Mouse (Mus musculus) heart, postnatal 0 days (tissue): ENCODE measurements around the gene Wdr59. TPM values are rescaled to one million over a fixed set of nuclear protein-coding genes. Genes with fewer than 3 reads are reported as not detected.
"Not testable (repeated sequence)": the region's sequence is repeated elsewhere in the genome, so short reads cannot be mapped to it uniquely, and the experiment has no call there.

Experiments used
- ATAC-seq: fragments of 200-750 bp; cut with Nextera tagmentation; 2 replicates; pipeline ENCODE4 v1.8.0; 2017; ENCODE audit warnings: low read depth, moderate number of reproducible peaks, moderate library complexity; ENCODE audit not compliant: insufficient read depth
- DNase-seq: peaks from one replicate; pipeline ENCODE4 v3.0.0-alpha.2; 2016; ENCODE audit warnings: low spot score
- H3K27ac ChIP-seq: fragments of 300-500 bp; sonication (generic); 2 replicates; pipeline ENCODE4 v1.5.1; 2014; ENCODE audit warnings: low read depth, mild to moderate bottlenecking
- H3K27me3 ChIP-seq: fragments of 300-500 bp; sonication (generic); 2 replicates; pipeline ENCODE4 v1.6.1; 2014; ENCODE audit warnings: low read length, mixed read lengths; ENCODE audit not compliant: control insufficient read depth, insufficient read depth
- H3K36me3 ChIP-seq: fragments of 300-500 bp; sonication (generic); replicated peaks from 2 replicates; pipeline ENCODE4 v1.6.1; 2014; ENCODE audit warnings: low read length, mixed read lengths; ENCODE audit not compliant: control insufficient read depth, insufficient read depth
- H3K4me1 ChIP-seq: fragments of 300-500 bp; sonication (generic); 2 replicates; pipeline ENCODE4 v1.6.1; 2014; ENCODE audit warnings: antibody characterized with exemption; ENCODE audit not compliant: control insufficient read depth, insufficient read depth
- H3K4me2 ChIP-seq: fragments of 300-500 bp; sonication (generic); 2 replicates; pipeline ENCODE4 v1.6.1; 2014; ENCODE audit warnings: low read depth, mild to moderate bottlenecking, low read length, moderate library complexity
- H3K4me3 ChIP-seq: fragments of 300-500 bp; sonication (generic); 2 replicates; pipeline ENCODE4 v1.5.1; 2014; ENCODE audit warnings: low read depth, low read length
- H3K9ac ChIP-seq: fragments of 300-500 bp; sonication (generic); replicated peaks from 2 replicates; pipeline ENCODE4 v1.6.1; 2014; ENCODE audit warnings: low read depth, low read length, mixed read lengths
- H3K9me3 ChIP-seq: fragments of 300-500 bp; sonication (generic); replicated peaks from 2 replicates; pipeline ENCODE4 v1.6.1; 2016; ENCODE audit warnings: low read length; ENCODE audit not compliant: control insufficient read depth
- CTCF ChIP-seq: IDR thresholded peaks from 2 replicates; pipeline ENCODE4 v1.5.1; 2016; ENCODE audit warnings: antibody characterized with exemption, control low read depth, low read depth
- EP300 ChIP-seq: IDR thresholded peaks from 2 replicates; pipeline ENCODE4 v1.6.1; 2016; ENCODE audit warnings: antibody characterized with exemption, low read depth
- WGBS: fragments of 180-500 bp; shearing (Covaris S2); extraction: QIAGEN DNeasy Blood & Tissue Kit; methylation state at CpG from one replicate; pipeline ENCODE4 v1.1.7; 2014; 5-methylcytosine and 5-hydroxymethylcytosine counted together
- polyA plus RNA-seq: library from polyadenylated mRNA; unstranded; fragments of >200 nt; fragmentation: Nextera tagmentation; extraction: Ambion mirVana; gene quantifications from 2 replicates; pipeline ENCODE4 v1.2.1, GENCODE M21; 2015
- total RNA-seq: library from RNA; depleted of rRNA; stranded (reverse); fragments of >200 nt; gene quantifications from 2 replicates; pipeline ENCODE4 v1.2.3, GENCODE M21; 2014; ENCODE audit warnings: low replicate concordance

Gene Wdr59
- total and polyA plus RNA-seq, 2 experiments from 2014 or later: 2.3 to 6.5 TPM

DNA sequence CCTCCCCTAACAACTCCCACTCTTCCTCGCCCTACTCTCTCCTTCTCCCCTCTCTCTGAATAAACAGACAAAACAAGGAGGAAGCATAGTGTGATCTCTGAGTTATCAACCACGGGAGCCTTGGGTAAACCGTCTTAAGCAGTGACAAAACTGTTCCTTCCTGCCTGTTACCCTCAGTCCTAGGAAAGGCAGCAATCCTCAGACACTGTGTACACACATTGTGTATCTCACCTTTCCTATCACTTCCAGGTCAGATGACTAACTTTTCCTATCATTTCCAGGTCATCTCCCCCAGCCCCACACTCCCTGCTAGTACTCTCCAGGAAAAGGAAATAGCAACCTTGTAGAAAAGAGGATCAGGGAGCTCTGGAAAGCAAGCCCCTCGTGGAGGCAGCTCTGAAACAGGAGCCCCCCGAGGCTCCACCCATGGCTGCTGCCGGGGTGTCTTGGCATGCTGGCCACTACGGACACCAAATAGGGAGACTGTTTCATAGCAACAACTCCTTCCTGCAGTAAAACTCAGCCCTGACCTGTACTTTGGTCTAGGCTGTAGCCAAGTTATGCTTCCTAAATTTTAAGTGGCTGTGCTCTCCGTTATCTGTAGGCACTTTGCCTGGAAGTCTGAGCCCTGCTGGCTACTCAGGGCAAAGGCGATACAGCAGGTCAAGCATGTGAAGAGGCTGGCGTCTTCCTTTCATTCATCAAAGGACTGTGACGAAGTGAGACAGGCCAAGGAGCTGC, 20.0 kb downstream of the Wdr59 start:
- DNase-seq (peak; percentile 23), ATAC-seq (peak; percentile 58)
- no peak overlapping the region for H3K9ac ChIP-seq
- TF ChIP-seq EP300: no peak
- no peak for TF ChIP-seq CTCF
- H3K27ac ChIP-seq: no peak overlapping the region
- H3K4me1 ChIP-seq: peaks cover 11% of the 10 kb centered on the region
- 29% methylated on average over 11 of the region's 11 CpGs for WGBS
- H3K4me3 ChIP-seq: no peak overlapping the region
- H3K36me3 ChIP-seq: peaks cover 30% of the 10 kb centered on the region
- H3K4me2 ChIP-seq: peak overlapping the region; percentile 20; the same call in 1 of the 2 replicates
- no peaks in the 10 kb centered on the region for H3K9me3 ChIP-seq
- no peaks in the 10 kb centered on the region for H3K27me3 ChIP-seq

DNA sequence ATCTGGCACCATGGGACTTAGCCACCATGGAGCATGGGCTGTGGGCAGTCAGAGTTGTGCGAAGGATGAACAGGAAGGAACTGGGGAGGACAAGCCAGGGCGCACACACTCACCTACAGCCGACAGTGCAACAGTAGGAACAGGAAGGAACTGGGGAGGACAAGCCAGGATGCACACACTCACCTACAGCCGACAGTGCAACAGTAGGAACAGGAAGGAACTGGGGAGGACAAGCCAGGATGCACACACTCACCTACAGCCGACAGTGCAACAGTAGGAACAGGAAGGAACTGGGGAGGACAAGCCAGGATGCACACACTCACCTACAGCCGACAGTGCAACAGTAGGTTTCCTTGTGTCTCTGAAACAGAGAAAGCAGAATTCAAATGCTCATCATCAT, 23.6 kb downstream of the Wdr59 start:
- DNase-seq, ATAC-seq: not testable (repeated sequence)
- WGBS: 85% methylated on average over 4 of the region's 6 CpGs

GRCm38 (mm10) chr8:111496326-111496725, 25.6 kb downstream of the Wdr59 start:
- Histone ChIP-seq H3K4me2 (no peak overlapping the region), H3K4me3 (no peak overlapping the region), H3K4me1 (no peaks in the 10 kb centered on the region), H3K9ac (no peak overlapping the region), H3K27me3 (no peaks in the 10 kb centered on the region), H3K9me3 (no peaks in the 10 kb centered on the region), H3K36me3 (peaks cover 34% of the 10 kb centered on the region), H3K27ac (peak overlapping the region; percentile 63)
- 75% methylated on average over 7 of the region's 7 CpGs for WGBS
- TF ChIP-seq EP300 (no peak), CTCF (no peak)
- ATAC-seq (peak; percentile 66; the same call in 1 of the 2 replicates), DNase-seq (no peak)

More for the DNA sequence above, 23.6 kb downstream of the Wdr59 start:
- not testable (repeated sequence) for H3K9ac ChIP-seq, H3K4me3 ChIP-seq, H3K27ac ChIP-seq, H3K9me3 ChIP-seq, H3K27me3 ChIP-seq, H3K4me2 ChIP-seq
- peaks cover 11% of the 10 kb centered on the region for H3K4me1 ChIP-seq
- H3K36me3 ChIP-seq: peaks cover 34% of the 10 kb centered on the region

DNA sequence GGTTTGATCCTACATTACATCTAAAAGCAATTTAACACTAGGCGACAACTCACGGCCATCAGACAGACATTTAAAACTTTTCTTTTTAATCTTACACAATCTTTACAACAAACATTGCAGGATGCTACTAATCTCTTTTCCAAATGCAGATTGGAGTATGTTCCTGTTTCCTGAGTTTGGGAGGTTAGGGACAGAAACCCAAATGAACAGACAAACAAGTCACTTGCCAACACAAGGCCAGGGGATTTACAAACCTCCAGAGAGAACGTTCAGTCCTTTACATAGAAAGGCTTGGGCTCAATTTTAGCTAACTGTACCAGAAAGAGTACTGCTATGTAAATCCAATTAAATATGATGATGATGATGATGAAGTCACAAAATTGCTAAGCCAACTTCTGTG, 28.7 kb downstream of the Wdr59 start:
- no peak overlapping the region for H3K9ac ChIP-seq
- H3K27me3 ChIP-seq: no peaks in the 10 kb centered on the region
- no peak for ATAC-seq
- DNase-seq: no peak
- TF ChIP-seq CTCF (no peak), EP300 (no peak)
- no peak overlapping the region for H3K4me3 ChIP-seq
- WGBS: 76% methylated on average over 3 of the region's 3 CpGs
- peaks cover 18% of the 10 kb centered on the region for H3K36me3 ChIP-seq
- no peaks in the 10 kb centered on the region for H3K4me1 ChIP-seq
- peak overlapping the region; percentile 5 for H3K27ac ChIP-seq
- H3K9me3 ChIP-seq: no peaks in the 10 kb centered on the region
- H3K4me2 ChIP-seq: no peak overlapping the region

DNA sequence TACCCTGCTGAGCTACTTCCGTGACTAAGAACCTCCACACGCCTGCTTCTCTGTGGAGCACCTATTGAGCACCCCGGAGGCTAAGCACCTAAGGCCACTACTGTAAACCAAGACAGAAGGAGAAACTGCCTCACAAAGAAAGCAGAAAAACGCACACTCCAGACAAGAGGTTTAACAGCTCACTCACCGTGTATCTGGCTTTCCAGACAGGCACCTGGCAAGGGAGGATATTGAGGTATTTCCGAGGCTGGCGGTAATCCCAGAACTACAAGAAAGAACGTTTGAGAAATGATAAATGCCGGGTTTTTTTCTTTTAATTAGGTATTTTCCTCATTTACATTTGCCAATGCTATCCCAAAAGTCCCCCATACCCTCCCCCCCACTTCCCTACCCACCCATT, 29.4 kb downstream of the Wdr59 start:
- peaks cover 12% of the 10 kb centered on the region for H3K36me3 ChIP-seq
- no peaks in the 10 kb centered on the region for H3K4me1 ChIP-seq
- no peak for TF ChIP-seq CTCF
- no peak for TF ChIP-seq EP300
- H3K4me2 ChIP-seq: no peak overlapping the region
- no peaks in the 10 kb centered on the region for H3K9me3 ChIP-seq
- 79% methylated on average over 9 of the region's 9 CpGs for WGBS
- no peak overlapping the region for H3K9ac ChIP-seq
- no peak for DNase-seq
- no peak overlapping the region for H3K4me3 ChIP-seq
- H3K27ac ChIP-seq: peak overlapping the region; percentile 5; the same call in 1 of the 2 replicates
- ATAC-seq: no peak
- H3K27me3 ChIP-seq: no peaks in the 10 kb centered on the region

DNA sequence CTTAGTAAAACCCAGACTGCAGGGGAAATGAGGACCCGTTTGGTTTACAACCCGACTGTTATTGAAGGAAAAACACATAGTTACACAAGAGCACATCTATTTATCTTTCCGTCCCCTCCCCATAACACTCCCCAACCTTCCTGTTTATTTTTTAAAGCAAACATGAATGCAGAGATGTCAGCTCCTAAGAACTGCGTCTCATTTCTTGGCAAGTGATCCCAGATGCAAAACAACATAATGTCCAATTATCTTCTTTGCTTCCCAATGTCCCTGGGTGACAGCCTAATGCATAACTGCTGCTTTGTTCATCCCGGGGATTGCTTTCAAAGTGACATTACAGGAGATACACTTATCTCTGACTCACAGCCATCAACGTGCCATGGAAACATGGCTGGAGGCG, 30.7 kb downstream of the Wdr59 start:
- Histone ChIP-seq H3K27ac (no peak overlapping the region), H3K9ac (no peak overlapping the region), H3K4me2 (no peak overlapping the region), H3K9me3 (no peaks in the 10 kb centered on the region), H3K4me1 (no peaks in the 10 kb centered on the region), H3K36me3 (peaks cover 16% of the 10 kb centered on the region), H3K4me3 (no peak overlapping the region), H3K27me3 (no peaks in the 10 kb centered on the region)
- DNase-seq (no peak), ATAC-seq (no peak)
- TF ChIP-seq CTCF (no peak), EP300 (no peak)
- WGBS: 58% methylated on average over 7 of the region's 7 CpGs
